Mouse (Mus musculus): ENCODE data around the gene Eml6.

Eml6 gene

DNA sequence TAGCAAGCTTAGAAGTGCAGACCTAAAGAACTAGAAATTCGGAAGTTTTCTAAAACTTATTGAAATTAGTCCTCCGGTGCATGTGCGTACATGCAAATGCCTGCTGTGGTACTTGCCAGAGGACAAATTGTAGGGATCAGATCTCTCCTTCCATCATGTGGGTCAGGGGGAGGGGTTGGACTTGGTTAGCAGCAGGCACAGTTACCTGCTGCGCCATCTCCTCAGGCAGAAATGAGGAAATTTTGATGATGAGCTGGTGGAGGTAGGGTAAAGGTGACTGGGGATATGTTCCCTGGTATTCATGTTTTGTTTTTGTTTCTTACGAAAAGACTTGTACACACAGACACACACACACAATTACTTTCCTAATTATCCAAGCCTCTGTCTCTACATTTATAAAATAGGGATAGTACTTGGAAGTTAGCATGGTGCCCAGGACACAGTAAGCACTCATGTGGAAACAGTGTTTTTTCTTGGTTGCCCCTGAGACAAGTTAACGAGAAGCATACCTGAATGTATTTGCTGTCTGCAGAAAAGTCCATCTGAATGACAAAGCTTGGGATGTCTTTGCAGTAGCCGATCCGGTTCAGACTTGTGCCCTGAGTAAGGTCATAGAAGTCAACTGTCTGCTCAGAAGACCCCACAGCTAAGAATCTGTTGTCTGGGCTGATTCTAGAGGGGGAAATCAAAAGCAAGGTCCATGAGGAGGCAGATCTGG lies 276.9 kb downstream of the Eml6 start:
- no peak for DNase-seq (ENCODE audit: low spot score in 2 of 2)

DNA sequence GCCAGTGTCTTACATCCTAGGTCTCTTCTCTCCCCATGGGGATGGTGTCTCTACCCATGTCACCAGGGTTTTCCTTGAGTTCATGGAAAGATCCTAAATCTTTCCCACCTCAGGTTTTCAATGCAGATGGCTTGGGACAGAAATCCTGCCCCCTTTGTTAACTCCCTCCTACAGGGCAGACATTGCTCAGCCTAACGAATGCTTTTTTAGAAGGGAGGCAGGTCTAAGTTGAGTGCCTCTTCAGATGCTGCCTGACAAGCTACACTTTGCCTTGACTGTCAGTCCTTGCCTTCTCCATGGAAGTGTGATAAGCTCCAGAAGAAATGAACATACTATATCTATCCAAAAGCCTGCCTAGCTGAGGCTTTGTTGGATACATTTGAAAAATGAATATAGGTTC lies 278.0 kb downstream of the Eml6 start:
- DNase-seq (ENCODE audit: low spot score in 2 of 2), result no peak

DNA sequence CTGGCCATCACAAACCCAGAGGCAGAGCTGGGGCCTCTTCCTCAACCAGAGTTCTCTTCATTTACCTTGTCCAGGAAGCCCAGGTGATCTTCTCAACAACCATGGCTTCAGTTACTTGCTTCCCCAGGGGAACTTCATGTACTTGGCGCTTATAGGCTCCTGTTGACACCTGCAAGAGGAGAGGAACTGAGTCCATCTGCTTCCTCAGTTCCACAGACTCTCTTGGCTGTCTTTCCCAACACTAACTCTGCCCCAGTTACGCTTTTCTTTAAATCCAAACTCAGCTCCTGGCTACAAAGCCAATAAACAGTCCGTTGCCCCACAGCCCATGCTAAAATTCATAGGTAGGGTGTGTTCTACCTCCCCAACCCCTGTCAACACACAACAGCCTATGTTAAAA lies 278.5 kb downstream of the Eml6 start:
- DNase-seq (ENCODE audit: low spot score in 2 of 2), result no peak

DNA sequence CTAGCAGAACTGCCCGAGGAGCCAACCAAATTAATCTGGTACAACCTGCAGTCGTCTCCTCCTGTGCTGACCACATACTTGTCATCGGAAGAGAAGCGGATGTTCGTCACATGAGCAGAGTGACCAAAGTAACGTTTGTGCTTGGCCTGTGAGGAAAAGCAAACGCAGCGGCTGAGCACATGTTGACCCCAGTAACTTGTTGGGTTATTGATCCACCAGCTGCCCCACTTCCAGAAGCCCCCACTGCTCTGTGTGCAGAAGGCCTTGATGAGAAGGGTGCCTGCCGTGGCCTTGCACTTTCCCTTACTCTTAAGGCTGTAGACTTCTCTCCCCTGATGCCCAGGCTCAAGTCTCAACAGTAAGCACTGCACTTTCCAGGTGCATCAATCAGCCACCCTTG lies 279.6 kb downstream of the Eml6 start:
- no peak for DNase-seq (ENCODE audit: low spot score in 2 of 2)

DNA sequence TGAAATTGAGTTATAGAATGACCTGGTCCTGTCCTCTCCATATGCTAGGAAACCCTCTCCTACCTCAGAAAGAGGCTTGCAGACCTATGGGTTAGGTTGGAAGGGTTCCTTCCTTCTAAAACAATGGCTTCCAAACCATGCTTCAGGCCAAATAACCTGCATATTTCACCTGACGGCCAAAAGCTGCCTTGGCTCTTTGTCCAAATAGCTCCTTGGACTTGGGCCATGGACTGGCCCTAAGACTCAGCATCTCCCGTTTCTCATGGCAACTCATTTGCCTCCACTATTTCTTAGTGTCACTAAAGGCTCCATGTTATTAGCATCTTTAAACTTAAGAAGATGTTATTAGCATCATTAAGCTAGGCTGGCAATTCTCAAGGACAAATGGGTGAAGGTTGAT lies 280.3 kb downstream of the Eml6 start:
- no peak for DNase-seq (ENCODE audit: low spot score in 2 of 2)

DNA sequence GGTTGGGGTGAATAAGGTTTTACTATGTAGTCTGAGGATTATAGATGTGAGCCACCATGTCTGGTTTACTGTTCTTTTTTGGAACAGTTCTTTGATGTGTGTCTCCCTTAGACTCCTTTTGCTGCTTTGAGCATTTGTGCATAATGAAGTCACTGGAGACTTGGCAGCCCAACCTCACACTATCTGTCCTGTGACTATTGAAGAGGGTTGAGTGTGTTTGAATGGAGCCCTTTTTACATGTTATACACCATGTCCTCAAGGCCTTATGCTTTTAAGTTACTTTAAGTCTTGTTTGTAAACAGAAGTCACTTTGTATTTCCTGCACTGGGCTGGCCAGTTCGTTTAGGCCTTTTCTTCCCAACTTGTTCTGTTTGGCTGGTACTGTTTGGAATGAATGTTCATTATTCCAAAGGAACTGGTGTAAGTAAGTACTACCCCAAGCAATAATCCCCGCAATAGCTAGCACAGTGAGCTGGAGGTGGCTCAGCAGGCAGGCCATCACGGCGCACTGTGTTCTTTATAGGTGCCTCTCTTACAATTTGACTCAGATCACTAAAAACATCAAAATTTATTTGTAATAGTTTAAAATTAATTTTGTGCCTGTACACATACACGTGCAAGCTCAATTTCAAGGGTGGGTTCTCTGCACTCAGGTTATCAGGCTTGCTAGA lies 280.9 kb downstream of the Eml6 start:
- no peak for DNase-seq (ENCODE audit: low spot score in 2 of 2)

DNA sequence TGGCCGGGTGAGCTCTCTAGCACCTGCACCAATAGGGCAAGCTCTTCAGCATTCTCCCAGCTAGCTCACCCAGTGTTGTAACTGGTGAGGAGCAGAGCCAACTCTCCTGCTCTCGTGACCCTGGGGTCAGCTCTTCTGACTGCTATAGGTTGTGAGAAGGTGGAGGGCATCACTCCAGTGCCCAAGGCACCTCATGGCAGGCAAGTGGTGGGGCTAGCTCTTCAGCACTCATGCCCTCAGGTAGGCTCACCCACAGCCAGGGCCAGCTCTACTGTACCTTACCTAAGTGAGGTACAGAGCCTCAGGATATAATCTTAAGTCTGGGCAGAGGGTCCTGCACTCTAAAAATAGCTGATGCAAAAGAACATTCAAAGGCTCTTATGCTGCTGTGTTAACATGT lies 286.1 kb downstream of the Eml6 start:
- no peak for DNase-seq (ENCODE audit: low spot score in 2 of 2)

DNA sequence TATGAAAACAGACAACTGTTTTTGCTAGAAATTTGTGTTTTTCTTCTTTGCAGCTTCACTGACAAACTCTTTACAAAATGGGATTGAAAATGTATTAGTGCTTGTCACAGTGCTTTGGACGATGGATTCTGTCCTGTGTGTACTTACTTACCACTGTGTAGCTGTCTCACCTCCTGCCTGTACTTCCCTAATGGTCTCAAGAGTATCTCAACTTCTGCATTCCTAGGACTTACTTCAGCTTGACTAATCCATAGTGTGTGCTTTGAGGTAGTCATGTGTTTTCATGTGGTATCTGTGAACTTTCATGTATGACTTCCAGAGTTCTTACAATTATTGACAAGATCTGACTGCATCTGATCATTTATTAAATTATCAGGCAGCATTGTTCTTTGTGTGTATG lies 297.9 kb downstream of the Eml6 start:
- no peak for DNase-seq (ENCODE audit: low spot score in 2 of 2)

DNA sequence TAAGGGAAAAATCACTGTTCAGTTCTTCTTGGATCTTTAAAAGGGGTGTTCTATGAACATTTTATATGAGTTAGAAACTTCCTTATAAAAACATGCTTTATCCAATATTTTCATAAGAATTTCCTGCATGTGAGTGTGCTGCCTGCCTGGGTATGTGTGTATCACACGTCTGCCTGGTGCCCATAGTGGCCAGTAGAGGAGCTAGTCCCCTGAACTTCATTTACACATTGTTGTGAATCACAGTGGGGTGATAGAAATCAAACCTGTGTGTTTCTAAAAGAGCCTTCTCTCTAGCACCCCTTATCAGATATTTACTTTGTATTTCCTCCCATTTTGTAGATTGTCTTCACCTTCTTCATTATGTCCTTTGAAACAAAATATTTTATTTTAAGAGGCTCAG lies 300.2 kb downstream of the Eml6 start:
- no peak for DNase-seq (ENCODE audit: low spot score in 2 of 2)

DNA sequence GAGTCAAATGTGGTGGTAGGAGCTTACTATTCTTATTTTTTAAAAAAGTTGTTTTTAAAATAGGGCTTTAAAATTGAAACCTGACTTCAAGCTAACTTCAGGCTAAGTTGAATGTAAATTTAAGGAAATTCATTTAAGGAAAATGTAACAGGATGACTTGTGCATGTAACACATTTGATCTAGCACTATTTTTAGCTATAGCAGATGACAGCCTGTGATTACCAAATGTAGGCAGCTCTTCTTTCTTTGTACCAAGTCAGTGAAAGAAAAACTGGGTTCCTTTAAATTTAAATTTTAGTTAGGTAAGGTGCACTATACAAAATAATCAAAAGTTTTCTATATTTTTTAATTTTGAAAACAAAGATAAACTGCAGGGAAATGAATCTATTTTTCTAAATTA lies 300.7 kb downstream of the Eml6 start:
- DNase-seq (ENCODE audit: low spot score in 2 of 2), result no peak

DNA sequence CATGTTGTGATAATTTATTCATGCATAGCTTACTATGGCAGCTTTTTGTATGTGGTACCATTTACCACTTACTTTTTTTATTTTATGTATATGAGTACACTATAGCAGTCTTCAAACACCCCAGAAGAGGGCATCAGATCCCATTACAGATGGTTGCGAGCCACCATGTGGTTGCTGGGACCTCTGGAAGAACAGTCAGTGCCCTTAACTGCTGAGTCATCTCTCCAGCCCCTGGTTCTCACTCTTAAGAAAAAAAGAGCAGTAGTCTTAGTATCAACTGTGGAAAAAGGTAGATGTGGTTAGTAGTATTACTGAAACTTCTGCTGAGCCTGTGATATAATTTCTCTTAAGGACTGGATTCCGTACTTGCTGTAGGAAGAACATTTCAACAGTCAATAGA lies 301.6 kb downstream of the Eml6 start:
- no peak for DNase-seq (ENCODE audit: low spot score in 2 of 2)

DNA sequence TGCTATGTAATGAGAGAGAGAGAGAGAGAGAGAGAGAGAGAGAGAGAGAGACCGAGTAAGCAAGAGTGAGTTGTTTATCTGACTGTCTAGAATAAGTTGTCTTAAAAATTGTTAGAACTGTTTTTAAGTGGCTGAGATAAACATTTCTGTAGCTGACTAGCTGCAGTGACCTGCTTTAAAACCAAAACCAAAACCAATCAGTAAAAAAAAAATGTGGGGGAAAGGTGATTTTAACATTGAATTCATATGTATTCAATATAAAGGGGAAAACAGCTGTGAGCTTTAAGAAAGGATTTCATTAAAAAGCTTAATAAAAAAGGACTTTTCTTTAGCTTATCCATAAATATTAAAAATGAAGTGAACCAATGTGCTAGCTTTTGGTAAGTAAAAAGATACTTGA lies 306.2 kb downstream of the Eml6 start:
- no peak for DNase-seq (ENCODE audit: low spot score in 2 of 2)

DNA sequence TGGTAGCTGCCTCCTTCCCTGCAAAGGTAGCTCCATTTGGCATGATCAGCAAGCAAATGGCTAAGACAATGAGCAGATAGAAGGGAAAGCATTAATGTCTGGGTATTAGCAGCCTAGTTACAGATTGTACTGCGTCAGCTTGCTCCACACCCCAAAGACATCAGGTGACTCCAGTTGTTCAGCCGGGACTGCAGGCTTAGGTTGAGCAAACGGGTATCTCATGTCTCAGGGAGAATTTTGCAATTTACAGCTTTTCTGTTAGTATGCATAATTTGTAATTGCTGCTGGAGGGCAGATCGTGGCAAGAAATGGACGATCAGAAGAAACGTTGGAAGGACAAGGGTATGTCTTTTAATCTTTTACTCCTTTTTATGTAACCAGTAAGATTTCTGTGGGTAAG lies 307.3 kb downstream of the Eml6 start:
- no peak for DNase-seq (ENCODE audit: low spot score in 2 of 2)

DNA sequence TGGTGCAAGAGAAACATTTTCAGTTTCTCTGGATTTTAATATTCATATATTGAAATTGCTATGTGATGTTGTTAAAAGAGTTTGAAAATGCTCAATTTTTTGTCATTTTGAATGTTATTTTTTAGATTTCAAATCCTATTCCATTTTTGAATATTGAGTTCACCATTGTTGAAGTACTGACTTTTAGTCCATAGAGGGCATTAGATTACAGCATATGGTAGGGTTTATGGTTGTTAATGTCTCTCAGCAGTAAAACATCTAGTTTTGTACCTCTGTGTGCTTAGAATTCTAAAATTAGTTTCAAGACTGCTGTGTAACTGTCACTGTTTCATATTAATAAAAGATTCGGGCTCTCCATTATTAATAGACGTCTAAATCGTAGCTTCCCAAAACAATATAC lies 310.3 kb downstream of the Eml6 start:
- DNase-seq (ENCODE audit: low spot score in 2 of 2), result no peak

DNA sequence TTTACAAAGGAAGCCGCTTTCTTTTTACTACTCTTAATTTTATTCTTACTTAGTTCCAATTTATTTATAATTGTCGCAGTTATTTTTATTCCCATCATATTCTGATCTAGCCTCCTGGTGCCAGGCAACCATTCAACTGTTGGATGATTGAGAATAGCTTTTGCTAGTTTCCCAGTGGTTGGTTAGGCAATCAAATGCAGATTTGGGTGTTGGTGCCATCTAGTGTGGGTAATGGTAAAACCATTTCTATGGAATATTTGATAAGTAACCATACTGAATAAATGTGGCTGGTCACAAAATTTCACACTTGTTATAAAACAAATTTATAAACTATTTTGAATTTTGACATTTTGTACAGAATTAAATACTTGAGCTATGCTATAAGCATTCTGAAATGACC lies 311.0 kb downstream of the Eml6 start:
- peak in 1 of 2 experiments; percentile 9 for DNase-seq (ENCODE audit: low spot score in 2 of 2)

DNA sequence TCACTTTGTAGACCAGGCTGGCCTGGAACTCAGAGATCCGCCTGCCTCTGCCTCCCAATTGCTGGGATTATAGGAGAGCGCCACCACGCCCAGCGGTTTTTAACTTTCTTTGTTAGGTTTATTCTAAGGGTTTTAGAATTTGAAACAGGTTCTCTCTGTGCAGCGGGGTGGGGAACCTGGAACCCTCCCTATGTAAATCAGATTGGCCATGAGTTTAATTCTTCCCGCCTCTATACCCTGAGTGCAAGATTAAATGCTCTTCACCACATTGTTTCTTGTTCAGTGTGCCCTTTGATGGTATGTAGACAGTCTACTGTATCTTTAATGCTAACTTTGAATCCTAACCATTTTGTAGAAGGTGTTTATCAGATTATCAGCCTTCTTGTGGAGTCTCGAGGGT lies 311.7 kb downstream of the Eml6 start:
- no peak for DNase-seq (ENCODE audit: low spot score in 2 of 2)

DNA sequence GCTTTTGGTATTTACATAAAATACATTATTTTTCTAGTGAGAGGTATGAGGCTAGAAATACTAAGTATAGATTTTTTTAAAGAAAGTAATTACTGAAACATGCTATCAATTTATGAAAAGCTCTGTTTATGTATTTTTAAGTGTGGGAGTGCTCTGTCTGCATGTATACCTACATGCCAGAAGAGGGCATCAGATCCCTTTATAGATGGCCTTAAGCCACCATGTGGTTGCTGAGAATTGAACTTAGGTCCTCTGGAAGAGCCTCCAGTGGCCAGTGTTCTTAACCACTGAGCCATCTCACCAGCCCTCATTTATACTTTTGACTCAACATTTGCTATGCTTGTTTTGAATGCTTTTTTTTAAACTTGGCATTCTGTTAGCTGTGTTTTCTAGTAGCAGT lies 316.3 kb downstream of the Eml6 start:
- DNase-seq (ENCODE audit: low spot score in 2 of 2), result no peak

DNA sequence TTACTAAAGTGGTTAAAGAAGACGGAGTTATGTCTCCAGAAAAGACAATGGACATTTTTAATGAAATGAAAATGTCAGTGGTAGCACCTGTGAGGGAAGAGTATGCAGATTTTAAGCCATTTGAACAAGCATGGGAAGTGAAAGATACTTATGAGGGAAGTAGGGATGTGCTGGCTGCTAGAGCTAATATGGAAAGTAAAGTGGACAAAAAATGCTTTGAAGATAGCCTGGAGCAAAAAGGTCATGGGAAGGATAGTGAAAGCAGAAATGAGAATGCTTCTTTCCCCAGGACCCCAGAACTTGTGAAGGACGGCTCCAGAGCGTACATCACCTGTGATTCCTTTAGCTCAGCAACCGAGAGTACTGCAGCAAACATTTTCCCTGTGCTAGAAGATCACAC lies 319.0 kb downstream of the Eml6 start:
- no peak for DNase-seq (ENCODE audit: low spot score in 2 of 2)

DNA sequence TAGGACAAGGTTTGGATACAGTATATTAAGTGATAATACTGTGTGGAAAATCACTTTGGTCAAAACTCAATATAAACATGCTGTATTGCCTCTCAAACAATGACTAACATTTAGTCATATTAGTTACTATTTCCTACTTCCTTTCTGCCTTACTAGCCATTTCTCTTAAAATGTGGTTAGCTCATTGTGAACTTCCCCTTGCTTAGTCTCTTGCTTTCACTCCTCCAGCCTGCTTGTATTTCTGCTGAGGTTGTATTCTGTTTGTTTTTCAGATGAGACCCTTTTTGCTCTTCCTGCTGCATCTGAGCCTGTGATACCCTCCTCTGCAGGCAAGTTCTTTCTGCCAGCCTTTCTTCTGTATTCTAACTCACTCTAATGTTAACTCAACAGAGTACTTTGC lies 320.6 kb downstream of the Eml6 start:
- DNase-seq (ENCODE audit: low spot score in 2 of 2), result no peak

DNA sequence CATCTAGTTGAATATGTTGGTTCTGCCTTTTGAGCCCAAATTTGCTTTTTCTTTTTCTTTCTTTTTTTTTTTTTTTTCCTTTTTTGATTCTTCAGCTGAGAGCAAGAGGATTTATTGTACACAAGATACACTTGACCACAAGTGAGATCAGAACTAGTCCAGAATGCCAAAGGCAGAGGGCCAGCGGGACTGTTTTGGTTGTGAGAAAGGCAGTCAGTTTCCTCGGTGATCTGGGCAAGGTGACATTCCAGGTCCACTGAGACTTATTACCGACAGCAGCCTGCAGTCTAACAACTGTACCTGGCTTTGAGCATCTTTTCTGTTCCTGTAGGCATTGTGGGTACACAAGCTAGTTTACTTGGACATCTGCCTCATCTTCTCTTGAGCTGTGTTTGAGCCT lies 323.1 kb downstream of the Eml6 start:
- DNase-seq (ENCODE audit: low spot score in 2 of 2), result no peak

DNA sequence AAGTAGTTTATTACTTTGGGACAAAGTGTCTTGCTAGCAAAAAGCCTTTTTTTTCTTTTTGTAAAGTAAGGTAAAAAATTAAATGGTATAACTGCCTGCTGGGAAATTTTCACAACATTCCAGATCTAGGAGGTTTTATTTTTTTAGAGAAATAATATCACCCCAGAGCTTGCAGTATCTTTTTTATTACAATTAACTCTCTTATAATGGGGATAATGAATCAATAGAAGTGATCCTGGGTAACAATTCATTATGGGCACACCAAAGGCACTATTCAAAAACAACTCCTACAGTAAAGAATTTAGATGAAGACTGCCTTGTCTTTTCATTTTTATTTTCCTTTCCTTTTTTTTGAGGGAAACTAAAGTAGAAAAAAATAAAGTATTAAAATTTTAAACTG lies 331.1 kb downstream of the Eml6 start:
- no peak for DNase-seq (ENCODE audit: low spot score in 2 of 2)

DNA sequence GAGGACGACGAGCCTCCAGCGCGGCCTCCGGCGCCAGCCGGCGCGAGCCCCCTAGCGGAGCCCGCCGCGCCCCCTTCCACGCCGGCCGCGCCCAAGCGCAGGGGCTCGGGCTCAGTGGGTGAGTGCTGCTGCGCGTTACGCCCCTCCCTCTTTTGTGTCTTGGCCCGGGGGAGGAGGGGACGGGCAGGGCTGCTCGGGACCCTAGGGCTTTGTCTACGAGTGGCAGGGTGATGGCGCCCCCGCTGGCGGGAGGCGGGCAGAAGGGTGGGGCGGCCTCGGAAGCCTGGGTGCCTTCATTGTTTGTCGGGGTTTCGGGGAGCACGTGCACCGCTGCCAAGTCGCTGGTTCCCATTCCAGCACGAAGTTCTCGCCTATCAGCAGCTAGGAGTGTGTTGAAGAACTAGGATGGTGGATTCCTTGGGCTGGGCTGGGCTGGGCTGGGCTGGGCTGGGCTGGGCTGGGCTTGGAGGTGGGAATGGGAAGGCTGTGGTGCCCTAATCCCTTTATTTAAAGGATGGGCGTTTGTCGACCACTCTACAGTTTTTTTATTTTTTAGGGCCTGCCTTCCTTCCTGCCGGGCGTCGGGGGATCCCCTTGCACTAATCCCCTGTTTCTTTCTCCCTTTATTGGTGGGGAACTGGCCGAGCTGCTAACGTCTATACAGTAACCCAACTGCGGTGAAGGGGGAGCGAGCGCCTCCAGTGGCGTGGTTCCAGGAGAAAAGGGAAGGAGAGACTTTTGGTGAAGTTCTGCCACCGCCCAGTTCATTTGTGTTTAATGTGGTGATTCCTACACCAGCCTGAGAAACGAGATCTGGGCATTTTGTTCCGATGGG lies 332.0 kb downstream of the Eml6 start:
- peak; percentile 94 to 95 for DNase-seq (ENCODE audit: low spot score in 2 of 2)

All from thymus, postnatal 10 days (tissue).